Mouse (Mus musculus): ENCODE measurements around the gene Inf2.

- TF ChIP-seq GATA1 (IDR thresholded peaks at IDR 0.05; ENCODE audit: borderline replicate concordance, low read length) (no peak), FLI1 (IDR thresholded peaks at IDR 0.05; ENCODE audit: low read length) (no peak)
These were observed 31.2 kb downstream of the Inf2 start, which contains the start of gene Adssl1 for GRCm38 (mm10) chr12:112619686-112620353.

All from megakaryocyte, embryonic 14.5 days (primary cell).